Mouse (Mus musculus) erythroblast, adult 5-6 weeks (primary cell): ENCODE measurements around the gene Ctr9. TPM values are rescaled to one million over a fixed set of nuclear protein-coding genes. Genes with fewer than 3 reads are reported as not detected.
A peak's percentile ranks its signal among the peaks of the same experiment; 100 is the strongest.

Experiments used
- ATAC-seq: replicated peaks from 2 replicates; pipeline ENCODE4 v1.8.0; 2016; ENCODE audit warnings: moderate number of reproducible peaks, mild to moderate bottlenecking, moderate TSS enrichment, inconsistent platforms; ENCODE audit not compliant: poor library complexity, low FRiP score, severe bottlenecking
- total RNA-seq, 2 experiments: library from RNA; stranded (forward) in 1 of 2; stranded (reverse) in 1 of 2; fragments of 150-400 nt in 1 of 2; fragments of 200-764, 138-1000 nt in 1 of 2; gene quantifications; 2 replicates each; pipeline versions ENCODE4 v1.2.3 to v1.2.4; 2015 to 2017; ENCODE audit warnings: low replicate concordance in 2 of 2

Ctr9 gene
- total RNA-seq (2015; ENCODE audit: low replicate concordance), result 12.7 and 17.8 TPM in 2 replicates
- 18.9 and 33.3 TPM in 2 replicates for total RNA-seq (2017; ENCODE audit: low replicate concordance)

DNA sequence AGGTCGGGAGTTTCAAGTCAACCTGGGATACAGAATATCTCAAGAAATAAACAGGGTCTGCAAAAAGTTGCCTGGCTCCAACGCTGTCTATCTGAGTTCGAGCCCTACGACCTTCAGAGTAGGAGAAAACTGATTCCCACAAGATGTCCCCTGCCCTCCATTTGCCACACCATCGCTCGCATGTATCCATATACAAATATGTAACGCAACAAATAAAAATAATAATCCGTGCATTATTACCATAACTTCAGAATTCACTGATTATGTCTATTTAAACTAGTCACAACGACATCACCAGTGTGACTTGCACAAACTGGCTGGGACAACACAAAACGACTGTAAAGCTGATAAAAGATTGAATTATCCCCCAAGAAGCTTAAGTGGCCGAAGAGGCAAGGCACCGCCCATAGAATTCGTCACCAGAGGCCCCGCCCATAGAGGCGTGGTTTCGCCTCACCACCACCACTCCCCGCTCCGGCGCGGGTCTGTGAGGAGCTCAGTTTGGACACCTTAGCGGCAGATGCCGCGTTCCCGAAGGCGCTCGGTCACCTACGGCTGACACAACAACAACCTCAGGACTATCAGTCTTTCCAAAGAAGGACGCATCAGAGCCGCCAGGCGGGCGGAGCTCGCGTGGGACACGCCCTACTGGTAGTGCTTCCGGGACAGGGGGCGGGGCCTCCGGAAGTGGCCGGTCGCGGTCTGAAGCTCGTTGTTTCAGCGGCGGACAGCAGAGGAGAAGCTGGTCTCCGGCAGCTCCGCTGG is at the start of gene Ctr9:
TSS of gene Ctr9 (plus strand) at position 671 of the 765 bp plus-strand sequence.
- ATAC-seq, result peak; percentile 96

DNA sequence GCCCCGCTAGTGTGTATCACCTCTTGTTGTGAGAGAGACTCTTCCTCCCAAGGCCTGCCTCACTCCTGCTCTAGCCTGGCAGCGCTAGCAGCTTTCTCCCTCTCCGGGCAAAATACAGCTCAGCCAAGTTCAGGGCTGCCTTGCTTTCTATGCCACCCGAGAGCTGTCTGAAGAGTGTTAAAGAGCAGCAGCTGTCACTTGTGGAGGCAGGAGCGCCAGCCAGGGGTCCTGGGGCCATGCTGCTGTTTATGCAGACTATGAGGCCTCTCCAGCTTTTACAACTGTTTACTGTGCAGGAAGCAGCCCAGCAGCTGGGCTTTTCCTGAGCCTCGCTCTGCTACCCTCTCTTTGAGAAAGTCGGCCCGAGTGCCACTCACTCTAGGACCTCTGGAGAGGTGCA is 47.7 kb upstream of the Ctr9 start:
- ATAC-seq, result no peak

DNA sequence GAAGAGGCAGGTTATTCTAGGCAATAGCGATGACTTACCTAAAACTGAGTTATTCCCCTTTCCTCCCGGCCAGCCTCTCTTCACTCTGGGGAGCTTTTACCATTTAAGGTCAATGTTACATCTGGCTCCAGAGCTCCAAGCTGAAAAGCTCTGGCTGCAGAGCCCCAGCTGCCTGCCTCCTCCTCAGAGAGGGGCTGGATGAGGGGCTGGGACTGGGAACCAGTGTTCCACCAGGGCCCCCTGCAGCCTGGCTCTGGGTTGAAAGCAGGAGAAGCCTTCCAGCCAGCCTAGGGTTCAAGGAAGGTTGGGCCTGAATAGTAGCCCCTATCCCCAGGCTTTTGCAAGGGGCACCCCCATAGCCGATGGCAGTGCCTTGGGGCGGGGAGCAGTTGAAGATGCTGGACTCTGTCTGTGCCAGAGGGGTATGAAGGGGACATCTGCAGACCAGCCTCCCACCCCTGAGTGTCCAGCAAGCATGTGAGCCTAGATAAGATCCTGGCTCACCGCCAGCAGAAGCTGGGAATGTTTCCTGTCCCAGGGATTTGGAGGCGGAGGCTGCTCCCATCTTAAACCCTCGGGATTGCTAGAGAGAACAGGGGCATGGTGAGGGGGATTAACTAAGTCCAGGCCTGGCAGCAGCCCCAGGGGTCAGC is 46.6 kb upstream of the Ctr9 start, which contains the start of gene Mrvi1:
TSS of gene Mrvi1 (minus strand) at position 409 of the 653 bp plus-strand sequence.
- ATAC-seq, result no peak

DNA sequence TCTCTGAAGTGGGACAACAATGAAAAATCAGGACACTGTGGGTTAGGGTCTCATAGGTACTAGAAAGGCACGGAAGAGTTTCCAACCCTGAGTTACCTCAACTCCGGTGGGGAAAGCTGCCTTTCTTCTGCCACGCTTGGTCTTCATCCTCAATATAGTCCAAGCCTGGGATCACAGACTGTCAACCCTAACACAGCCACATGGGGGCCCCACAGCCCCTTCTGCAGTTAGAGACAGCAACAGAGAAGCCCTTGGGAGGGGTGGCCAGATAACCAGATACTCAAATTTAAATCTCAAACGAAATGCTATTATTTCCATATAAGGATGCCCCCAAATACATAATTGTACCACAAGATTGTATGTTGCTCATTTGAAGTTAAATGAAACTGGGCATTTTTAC is 46.0 kb upstream of the Ctr9 start:
- peak; percentile 79 for ATAC-seq

DNA sequence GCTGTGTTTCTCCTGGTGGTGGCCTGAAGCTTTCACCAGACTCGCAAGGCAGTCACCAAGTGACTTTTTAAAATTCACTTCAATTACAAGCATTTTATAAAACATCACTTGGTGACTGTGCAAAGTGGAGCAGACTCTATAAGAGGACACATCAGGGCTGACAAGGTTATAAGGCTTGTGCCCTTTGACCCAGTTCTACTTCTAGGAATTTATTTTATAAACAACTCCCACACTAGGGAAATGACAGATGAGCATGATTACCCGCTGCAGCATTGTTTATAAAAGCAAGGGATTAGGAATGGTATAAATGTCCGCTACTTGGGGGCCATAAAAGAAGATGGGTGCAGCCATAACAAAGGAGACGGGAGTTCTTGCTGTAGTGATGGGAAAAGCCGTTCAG is 45.1 kb upstream of the Ctr9 start:
- ATAC-seq, result no peak

DNA sequence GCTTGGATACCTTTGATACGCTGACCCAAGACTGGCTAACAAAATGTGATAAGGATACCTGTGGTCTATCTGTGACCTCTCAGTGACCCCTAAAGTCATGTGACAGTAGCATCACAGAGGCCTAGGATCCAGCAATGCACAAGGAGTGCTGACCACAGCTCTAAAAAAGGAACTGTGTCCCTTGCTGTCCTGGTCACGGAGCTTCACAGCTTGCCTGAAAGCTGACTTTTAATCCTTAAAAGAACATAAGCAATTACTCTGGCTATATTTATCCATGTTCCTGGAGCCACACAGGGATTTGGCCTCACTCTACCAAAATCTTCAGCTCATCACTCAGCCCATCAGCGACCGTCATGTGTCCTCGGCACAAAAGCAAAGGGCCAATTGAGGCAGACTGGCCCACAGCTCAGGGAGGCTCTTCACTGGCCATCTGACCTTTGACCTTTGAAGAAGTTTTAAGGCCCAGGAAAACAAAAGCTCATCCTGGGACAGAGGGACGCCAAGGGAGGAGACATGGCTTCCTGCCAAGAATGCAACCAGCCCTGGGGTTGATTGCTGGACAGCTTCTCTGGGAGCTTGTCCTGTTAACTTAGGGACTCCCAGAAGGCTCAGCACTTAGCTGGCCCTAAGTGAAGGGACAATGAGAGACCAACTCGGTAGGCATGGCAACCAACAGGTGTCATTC is 43.0 kb upstream of the Ctr9 start:
- ATAC-seq, result no peak

DNA sequence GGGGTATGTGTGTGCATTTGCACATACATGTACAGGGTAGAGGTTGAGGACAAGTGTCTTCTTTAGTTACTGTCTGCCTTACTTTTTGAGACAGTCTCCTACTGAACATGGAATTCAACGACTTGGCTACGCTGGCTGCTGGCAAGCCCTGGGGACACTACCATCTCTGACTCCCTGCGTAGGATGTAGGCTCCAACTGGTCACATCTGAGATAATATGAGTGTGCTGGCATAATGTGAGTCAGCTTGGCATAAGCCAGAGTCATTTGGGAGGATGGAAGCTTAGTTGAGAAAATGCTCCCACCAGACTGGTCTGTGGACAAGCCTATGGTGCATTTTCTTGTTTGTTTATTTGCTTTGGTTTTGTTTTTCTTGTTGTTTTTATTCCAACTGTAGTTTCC is 40.7 kb upstream of the Ctr9 start:
- no peak for ATAC-seq

DNA sequence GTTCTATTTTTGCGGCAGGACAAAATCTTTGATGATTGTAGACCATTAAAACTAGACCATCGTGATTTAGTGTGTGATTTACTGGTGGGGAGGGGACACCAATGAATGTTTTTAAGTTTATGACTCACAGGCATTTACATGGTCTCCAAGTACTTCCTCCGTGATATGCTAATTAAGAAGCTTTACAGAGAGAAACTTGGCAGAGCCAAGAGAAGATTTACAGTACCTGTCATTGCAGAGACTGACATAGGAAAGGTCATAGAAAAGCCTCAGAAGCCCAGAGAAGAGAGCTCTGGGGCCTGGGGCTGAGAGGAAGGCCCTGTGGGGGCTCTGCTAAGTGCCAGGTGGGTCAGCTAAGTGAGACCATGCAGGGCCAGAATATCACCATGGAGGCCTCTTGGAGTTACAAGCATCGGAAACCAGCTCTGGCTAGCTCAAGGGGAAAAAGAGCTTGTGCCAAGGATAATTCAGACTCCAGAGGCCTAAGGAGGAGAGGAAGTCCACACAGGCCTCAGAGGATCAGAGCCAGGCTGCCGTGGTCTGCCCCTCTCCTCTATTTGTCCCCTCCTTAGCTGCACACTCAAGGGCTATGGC is 39.4 kb upstream of the Ctr9 start:
- ATAC-seq, result no peak

DNA sequence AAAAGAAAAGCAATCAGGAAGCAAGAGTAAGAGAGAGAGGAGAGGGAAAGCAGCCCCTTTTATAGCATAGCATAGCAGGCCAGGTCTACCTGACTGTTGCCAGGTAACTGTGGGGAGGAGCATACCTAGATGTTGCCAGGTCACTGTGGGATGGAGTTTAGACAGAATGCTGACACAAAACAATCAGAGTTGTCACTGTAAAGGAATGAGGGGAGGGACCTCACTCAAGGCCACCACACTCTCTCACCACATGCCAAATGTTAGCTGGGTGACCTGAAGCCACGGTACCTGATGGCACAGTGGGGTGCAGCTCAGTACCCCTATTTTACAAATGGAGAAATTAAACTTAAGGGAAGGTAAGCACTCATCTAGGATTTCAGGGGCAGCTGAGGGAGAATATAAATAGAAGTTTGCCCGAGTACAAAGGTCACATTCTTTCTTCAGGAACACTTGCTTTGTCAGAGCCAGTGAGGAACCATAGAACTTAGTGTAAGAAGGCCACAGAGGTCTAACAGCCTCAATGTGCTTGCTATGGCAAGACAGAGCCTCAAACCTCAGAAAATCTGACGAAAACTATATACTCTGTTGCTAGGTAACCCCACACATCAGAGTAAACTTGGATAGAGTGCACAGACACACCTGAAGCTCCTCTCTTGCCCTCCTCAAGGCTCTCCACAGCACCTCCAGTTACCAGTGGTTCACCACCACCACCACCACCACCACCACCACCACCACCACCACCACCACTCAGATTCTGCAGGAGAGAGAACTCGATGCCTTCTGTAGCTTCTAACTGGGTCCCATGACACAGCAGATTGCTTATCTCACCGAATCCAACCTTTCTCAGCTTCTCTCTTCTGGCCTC is 38.2 kb upstream of the Ctr9 start:
- no peak for ATAC-seq

DNA sequence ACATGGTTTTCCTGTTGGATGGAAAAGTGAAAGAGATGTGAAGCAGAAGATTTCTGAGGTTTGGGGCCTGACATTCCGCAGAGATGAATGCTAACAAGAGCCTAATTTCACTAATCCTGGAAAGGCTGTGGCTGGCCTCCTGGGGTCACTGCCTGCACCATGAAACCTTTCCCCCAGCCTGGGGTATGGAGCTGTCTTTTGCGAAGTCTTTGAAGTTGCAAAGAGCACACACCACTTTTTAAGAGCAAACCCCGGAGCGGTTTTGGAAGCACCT is 37.6 kb upstream of the Ctr9 start:
- no peak for ATAC-seq

DNA sequence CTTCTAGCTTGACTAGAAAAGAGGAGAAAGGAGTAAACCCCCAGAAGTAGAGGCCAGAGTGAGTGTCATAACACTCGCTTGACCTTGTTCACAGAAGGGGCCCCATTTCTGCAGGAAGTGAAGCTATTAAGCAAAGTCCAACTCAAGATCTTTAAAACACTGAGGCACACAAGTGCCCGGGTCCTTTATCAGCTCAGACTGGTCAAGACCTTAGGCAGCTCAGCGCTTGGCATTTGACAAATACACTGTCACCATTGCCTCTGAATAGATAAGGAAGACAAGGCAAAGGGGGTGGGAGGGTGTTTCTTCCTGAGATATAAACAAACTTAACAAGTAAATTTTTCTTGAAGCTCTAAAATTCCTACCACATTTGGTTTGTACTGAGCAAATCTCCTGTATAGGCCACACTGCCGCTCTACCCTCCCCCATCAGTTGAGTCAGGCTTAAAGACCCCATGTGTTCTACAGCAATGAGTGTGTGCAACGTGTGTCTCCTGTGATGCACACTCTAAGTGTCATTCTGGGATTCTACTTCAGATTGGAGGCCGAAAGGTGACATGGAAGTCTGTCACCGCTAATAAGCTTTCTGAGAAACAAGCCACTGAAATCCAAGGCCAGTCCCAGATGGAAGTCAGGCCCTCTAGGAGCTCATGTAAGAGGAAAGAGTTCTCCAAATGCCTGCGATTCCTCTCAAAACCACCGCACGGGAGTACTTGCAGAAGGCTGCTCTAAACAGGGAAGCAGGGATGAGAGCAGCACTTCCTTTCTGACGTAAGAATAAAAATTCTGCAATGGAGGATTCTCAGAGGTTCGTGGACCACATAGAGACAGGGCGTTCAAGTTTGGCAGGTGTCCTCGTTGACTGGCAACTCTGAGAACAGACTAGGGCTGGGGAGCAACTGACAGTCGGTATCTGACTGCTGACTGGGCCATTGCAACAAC is 29.6 kb upstream of the Ctr9 start:
- no peak for ATAC-seq

DNA sequence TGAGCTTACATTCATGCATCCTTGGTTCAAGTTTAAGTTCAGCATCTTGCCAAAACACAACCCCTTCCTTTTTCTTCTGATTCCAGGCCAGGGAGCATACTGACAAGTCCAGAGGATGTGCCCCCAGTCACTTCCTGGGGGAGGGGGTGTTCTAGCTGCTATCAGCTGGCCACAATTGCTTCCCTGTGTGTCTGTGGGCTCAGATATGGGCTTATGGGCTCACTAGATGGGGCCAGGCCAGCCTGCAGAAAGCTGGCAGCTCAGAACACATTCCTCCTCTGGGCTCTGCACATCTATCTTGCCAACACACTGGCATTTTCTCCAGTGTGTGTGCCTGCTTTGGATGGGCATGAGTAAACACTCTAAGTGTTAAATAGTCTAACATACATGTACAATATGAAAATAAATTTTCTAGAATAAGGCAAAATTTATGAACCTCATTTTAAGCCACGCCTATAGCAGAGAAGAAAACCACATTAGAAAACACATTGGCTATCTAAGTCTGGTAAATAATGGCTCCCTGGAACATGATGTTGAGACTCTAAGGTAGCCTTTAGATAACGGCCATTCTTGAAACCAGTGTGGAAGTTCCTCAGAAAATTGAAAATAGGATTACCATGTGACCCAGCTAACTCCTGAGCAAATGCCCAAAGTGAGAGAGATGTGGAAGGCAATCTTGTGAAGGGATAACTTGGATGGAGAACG is 24.5 kb upstream of the Ctr9 start:
- ATAC-seq, result peak; percentile 85

DNA sequence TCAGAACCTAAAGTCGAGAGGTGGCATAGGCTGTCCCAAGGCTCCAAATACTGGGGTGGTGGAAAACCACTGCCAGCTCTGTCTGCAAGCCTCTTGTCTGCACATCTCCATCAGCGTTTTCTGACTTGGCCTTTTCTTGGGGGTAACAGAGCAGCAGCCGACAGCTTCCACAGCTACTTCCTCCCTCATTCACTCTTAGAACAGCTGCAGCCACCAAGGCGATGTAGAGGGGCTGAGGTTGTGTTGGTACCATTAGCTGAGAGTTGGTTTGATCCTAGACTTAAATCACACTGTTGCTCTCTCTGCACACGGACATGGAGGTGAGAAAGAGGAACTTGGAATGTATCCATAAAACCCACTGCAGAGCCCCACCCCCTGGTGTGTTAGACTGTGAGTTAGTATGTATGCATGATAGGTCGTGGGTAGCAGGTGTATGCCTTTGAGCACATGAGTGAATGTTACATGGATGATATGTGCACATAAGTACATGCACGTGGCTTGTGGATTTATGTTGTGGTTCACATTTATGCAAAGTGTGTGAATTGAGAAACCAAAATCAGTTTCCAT is 14.6 kb upstream of the Ctr9 start:
- no peak for ATAC-seq

DNA sequence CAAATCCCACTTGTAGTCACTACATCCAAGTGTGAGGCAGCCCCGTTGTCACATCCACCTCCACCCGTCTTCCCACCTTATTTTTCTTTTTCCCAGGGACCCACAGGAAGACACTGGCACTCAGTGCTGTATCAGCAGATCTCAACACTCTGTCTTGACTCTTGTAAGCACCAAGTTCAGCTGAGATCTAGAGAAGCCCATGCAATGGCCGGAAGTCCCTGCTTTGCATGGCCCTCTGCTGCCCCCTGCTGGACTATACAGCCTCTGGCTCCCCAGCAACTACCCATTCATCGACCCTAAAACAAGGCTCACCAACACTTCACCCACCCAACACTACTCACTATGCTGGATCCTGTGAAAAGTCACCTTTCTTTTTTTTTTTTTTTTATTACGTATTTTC is 13.9 kb upstream of the Ctr9 start:
- peak; percentile 90 for ATAC-seq

DNA sequence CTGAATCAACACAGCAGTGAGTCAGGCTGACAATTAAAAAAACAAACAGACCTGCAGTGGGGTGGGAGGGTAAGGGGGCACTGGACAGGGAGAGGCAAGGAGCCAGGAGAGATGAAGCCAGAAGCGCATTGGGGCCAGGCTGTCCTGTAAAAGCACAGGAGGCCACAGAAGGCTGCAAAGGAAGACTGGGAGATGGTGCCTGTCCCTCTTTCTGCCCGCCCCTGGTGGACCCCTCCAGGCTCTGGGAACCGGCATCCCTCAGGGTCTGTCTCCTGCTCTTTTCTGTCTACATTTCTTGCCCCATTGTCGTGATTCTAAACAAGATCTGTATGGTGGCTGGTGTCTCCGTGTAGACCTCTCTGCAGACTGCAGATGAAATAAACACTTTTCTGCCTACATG is 13.0 kb upstream of the Ctr9 start:
- no peak for ATAC-seq

DNA sequence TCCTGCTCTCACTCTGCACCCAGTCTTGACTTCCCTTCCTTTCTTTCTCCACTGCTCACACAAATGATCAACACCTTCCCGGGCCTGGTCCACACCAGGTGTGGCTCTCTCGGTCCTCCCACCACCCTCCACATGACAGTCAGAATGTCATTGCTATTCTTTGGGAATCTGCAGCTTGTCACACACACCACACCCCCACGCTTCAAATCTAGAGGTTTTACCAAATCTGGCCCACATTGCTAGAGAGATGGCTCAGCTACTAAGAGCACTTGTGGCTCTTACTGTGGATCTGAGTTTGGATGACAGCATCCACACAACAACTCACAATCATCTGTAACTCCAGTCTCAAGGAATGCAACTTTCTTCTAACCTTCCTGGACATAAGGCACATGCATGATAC is 11.8 kb upstream of the Ctr9 start:
- ATAC-seq, result no peak

DNA sequence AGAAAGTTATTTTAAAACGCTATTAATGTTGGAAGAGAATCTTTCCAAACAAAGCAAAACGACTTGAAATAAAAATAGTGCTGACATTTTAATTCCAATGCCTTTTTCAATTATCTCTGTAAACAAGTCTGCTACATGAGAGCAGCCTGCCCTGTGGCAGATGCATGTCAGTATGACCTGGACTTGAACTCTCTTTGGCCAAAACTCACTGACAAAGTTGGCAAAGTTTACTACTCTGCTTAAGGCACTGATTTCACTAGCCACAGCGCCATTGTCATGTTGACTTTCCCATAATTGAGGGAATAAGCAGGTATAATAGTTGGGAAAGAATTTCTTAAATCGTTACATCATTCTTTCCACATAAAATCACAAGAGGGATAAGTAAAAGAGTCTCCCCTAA is 7.9 kb upstream of the Ctr9 start:
- ATAC-seq, result no peak

DNA sequence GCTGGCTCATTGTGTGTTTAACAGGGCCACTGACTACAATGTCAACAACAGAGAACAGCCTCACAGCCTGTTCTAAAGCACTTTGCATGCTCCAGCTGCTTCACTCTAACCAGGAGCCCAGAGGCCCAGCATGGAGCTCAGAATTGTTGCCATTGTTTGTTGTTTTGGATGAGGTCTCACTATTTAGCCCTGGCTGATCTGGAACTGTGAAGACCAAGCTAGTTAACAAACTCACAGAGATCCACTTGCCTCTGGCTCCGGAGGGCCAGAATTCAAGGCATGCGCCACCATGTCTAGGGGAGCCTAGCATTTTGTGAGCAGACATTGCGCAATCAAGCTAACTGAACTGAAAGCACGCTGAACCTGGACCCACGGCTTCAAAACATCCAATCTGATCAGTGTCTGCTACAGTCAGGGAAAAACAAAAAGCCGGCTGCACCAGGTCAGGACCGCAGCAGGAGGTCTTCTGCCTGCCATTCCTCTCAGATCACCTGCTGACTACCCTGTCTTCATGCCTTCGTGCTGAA is 4.6 kb upstream of the Ctr9 start:
- ATAC-seq, result no peak
